Mouse (Mus musculus) thymus, adult 2 months (tissue): Measurements from ENCODE around the gene Mical2. TPM values are rescaled to one million over a fixed set of nuclear protein-coding genes. Genes with fewer than 3 reads are reported as not detected.

Experiments
- DNase-seq: peaks from one replicate; pipeline ENCODE4 v3.0.0; 2021
- H3K27ac ChIP-seq: fragments of 200-500 bp; 2 replicates; pipeline ENCODE4 v1.5.1; 2012; ENCODE audit warnings: low read length, control low read depth; ENCODE audit not compliant: control insufficient read depth, insufficient read depth
- H3K27me3 ChIP-seq: fragments of 200-500 bp; 2 replicates; pipeline ENCODE4 v1.6.1; 2012; ENCODE audit warnings: mild to moderate bottlenecking, low read length, moderate library complexity, mixed read lengths; ENCODE audit not compliant: control insufficient read depth, insufficient read depth
- H3K36me3 ChIP-seq: fragments of 200-500 bp; 2 replicates; pipeline ENCODE4 v1.6.1; 2012; ENCODE audit warnings: mild to moderate bottlenecking, low read length, moderate library complexity; ENCODE audit not compliant: control insufficient read depth, insufficient read depth
- H3K4me1 ChIP-seq: fragments of 200-500 bp; replicated peaks from 2 replicates; pipeline ENCODE4 v1.6.1; 2012; ENCODE audit warnings: low read length; ENCODE audit not compliant: control insufficient read depth, insufficient read depth
- H3K4me3 ChIP-seq: fragments of 200-500 bp; 2 replicates; pipeline ENCODE4 v1.5.1; 2012; ENCODE audit warnings: mild to moderate bottlenecking, low read length, control low read depth, moderate library complexity; ENCODE audit not compliant: control insufficient read depth, insufficient read depth
- CTCF ChIP-seq: fragments of 200-500 bp; IDR thresholded peaks from 2 replicates; pipeline ENCODE4 v1.5.1; 2012; ENCODE audit warnings: mild to moderate bottlenecking, control low read depth, low read length, moderate library complexity, borderline replicate concordance; ENCODE audit not compliant: control insufficient read depth, poor library complexity, insufficient read depth; ENCODE audit errors: extremely low read depth
- POLR2A ChIP-seq: fragments of 200-500 bp; IDR thresholded peaks from 2 replicates; pipeline ENCODE4 v1.6.1; 2012; ENCODE audit warnings: mild to moderate bottlenecking, low read length, control low read depth, moderate library complexity; ENCODE audit not compliant: control insufficient read depth, poor library complexity, insufficient read depth; ENCODE audit errors: extremely low read depth
- WGBS: fragments of 180-500 bp; shearing (Covaris S2); methylation state at CpG from one replicate; pipeline ENCODE4 v1.1.7; 2018; 5-methylcytosine and 5-hydroxymethylcytosine counted together
- polyA plus RNA-seq: library from polyadenylated mRNA; depleted of rRNA; stranded (reverse); fragments of >200 nt; gene quantifications from 2 replicates; pipeline ENCODE4 v1.2.3, GENCODE M21; 2012

Mical2 gene
- polyA plus RNA-seq, 1 experiment: 3.5 TPM

DNA sequence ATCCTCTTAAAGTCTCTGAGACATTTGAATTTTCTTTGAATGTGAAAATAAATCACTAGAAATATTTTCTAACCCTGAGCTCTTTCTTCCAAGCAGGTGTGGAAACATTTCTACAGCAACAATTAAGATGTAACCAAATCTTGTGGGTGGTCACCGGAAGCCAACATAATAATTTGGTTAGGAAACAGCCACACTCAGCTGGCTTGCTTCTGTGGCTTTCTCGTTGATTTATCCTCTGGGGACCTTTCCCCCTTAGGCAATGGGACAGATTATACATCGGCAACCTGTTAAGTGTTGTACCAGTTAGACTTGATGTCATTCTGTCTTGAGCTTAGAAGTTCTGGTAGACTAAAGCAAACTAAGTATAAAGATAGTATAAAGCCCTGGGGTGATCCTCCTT lies 22.2 kb downstream of the Mical2 start:
- peaks cover 21% of the 10 kb centered on the region for H3K4me1 ChIP-seq
- DNase-seq: no peak
- H3K4me3 ChIP-seq: no peak overlapping the region
- no peak overlapping the region for H3K27ac ChIP-seq
- TF ChIP-seq CTCF: no peak
- no peaks in the 10 kb centered on the region for H3K27me3 ChIP-seq
- WGBS: 36% methylated on average over 3 of the region's 3 CpGs
- H3K36me3 ChIP-seq: no peaks in the 10 kb centered on the region

DNA sequence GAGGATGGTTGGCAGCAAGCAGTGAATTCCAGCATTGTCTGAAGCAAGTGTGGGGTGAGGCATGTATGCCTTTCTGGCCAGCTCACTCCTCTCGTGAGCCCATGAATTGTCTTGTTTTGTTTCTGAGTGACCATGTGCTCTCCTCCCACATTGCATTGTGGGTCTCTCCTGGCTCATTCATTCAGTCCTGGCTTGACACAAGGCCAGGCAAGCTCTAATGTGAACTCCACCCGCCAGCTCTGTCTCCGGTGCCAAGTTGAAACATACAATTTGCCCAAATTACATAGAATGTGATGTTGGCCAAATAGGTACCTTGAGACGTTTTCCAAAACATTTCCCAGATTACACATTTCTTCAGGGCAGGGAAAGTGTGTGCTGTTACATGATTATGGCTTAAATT lies 23.8 kb downstream of the Mical2 start:
- TF ChIP-seq CTCF: no peak
- no peak for TF ChIP-seq POLR2A
- H3K27me3 ChIP-seq: no peaks in the 10 kb centered on the region
- H3K27ac ChIP-seq: no peak overlapping the region
- WGBS: 94% methylated on average over 4 of the region's 4 CpGs
- no peaks in the 10 kb centered on the region for H3K36me3 ChIP-seq
- no peak overlapping the region for H3K4me3 ChIP-seq
- peaks cover 14% of the 10 kb centered on the region for H3K4me1 ChIP-seq
- DNase-seq: no peak

DNA sequence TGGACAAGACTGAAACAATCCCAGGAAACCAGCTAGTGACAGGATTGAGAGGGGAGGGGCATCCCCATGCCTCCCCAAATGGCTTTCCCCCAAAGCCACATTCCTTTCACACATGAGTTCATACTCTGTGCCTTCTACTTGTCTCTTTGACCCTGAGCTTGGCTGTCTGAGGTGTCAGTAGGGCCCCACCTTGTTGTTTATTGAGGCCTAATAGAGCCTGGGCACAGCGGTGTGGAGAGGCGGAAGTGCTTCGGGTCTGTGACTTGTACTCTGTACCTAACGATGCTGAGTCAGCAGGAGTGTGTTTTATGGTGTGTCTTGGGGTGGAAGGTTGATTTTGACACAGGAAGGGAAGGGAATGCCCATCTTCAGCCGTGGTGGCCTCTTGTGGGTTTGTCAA lies 26.4 kb downstream of the Mical2 start:
- no peak for TF ChIP-seq CTCF
- TF ChIP-seq POLR2A: no peak
- Histone ChIP-seq H3K4me1 (peaks cover 5% of the 10 kb centered on the region; the same call in 1 of the 2 replicates), H3K27ac (no peak overlapping the region), H3K27me3 (no peaks in the 10 kb centered on the region), H3K36me3 (no peaks in the 10 kb centered on the region), H3K4me3 (no peak overlapping the region)
- no peak for DNase-seq
- WGBS: 54% methylated on average over 5 of the region's 5 CpGs

DNA sequence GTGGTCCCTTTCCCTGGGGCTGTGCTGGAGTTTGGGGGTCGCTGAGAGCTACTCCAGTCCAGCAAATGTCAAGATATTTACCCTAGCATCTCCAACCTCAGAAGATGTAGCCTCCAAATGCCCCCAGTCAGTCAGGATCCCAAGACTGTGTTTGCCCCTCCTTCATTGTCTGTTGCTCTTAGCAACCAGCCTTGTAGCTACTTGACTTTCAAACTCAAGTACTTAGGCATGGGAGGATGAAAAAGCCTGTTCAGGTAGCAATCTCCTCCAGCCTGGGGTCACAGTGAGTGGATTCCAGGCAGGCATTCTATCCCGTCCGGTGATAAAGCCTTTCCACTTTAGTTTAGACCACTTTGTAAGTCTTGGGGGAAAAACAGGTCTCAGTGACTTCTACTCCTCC lies 28.6 kb downstream of the Mical2 start:
- no peak for DNase-seq
- no peak for TF ChIP-seq POLR2A
- no peak for TF ChIP-seq CTCF
- peaks cover 10% of the 10 kb centered on the region for H3K4me1 ChIP-seq

DNA sequence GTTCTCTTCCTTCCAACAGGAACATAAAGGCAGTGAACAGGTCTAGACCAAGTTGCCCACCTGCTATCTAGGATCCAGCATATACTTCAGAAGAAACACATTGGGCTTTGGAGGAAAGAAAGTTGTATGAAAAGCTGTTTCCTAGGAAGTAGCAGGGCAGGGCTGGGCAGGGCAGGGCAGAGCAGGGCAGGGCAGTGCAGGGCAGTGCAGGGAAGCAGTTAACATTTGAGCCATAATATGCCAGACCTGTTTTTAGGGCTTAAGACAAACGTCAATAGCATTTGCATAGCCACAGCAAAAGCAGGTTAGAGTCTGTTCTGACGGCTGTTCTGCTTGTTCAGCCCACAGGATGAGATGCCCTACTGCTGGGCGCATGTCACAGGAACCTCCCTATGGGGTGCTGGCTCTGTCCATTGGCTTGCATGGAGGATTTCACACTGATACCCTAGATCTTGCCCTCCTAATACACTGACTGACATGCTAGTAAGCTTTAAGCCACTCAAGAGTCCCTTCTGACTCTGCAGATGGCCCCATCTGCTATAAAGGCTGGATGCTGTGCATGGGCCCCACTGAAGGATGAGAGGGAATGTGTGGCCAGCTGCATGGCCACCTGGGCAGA lies 29.7 kb downstream of the Mical2 start:
- Histone ChIP-seq H3K27me3 (no peaks in the 10 kb centered on the region), H3K4me1 (peaks cover 10% of the 10 kb centered on the region), H3K27ac (no peak overlapping the region), H3K4me3 (no peak overlapping the region), H3K36me3 (no peaks in the 10 kb centered on the region)
- 74% methylated on average over 3 of the region's 3 CpGs for WGBS
- TF ChIP-seq POLR2A: no peak
- no peak for DNase-seq

More for the DNA sequence above, 28.6 kb downstream of the Mical2 start:
- no peaks in the 10 kb centered on the region for H3K27me3 ChIP-seq
- H3K27ac ChIP-seq: no peak overlapping the region
- 87% methylated on average over 3 of the region's 3 CpGs for WGBS
- no peaks in the 10 kb centered on the region for H3K36me3 ChIP-seq
- H3K4me3 ChIP-seq: no peak overlapping the region

DNA sequence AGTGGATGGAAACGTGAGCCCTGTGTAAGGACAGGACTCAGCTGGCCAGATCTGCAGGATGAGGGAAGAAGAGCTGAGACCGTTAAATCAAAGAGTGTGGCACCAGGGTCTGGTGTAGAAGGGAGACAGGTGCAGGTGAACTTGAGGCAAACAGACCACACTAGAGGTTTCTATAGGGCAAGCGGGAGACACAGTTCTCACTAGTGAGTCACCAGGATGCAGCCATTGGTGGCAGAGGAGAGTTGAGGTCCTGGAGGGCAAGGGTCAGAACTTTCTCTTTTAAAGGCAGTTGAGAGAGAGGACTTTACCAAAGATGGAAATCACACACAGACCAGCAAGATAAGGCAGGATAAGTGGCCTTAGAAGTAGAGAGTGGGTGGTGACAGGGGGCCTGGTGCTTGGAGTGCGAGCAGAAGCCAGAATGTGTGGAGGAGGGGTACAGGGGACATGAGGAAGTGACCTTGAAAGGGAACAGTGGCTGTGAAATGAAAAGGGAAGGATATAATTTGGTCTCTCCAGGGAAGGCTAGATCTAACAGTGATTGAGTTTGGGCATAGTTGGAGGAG lies 32.8 kb downstream of the Mical2 start:
- WGBS: 32% methylated on average over 4 of the region's 4 CpGs
- no peak for DNase-seq
- H3K4me1 ChIP-seq: peaks cover 8% of the 10 kb centered on the region
- no peak overlapping the region for H3K4me3 ChIP-seq
- no peaks in the 10 kb centered on the region for H3K36me3 ChIP-seq
- TF ChIP-seq CTCF (no peak), POLR2A (no peak)
- no peaks in the 10 kb centered on the region for H3K27me3 ChIP-seq
- no peak overlapping the region for H3K27ac ChIP-seq

DNA sequence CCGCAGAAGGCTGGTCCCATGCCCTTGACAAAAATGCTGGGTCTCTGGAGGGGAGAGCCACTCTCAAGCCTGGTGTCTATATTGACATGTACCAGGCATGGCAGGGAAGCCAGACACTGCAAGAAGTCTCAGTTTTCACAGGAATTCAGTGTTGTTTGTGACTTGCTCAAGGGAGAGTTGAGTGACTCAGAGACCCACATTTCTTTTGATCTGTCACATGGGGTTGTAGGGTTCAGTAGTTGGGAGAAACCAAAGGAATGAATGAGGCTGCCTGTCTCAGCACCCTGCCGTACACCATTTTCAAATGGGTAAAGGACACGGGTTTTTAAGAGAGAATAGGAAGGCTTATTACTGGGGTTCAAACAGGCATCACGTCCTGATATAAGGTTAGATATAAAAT lies 33.6 kb downstream of the Mical2 start:
- no peaks in the 10 kb centered on the region for H3K36me3 ChIP-seq
- no peak for TF ChIP-seq POLR2A
- TF ChIP-seq CTCF: no peak
- no peak overlapping the region for H3K4me3 ChIP-seq
- no peaks in the 10 kb centered on the region for H3K27me3 ChIP-seq
- WGBS: 93% methylated on average over 4 of the region's 4 CpGs
- H3K27ac ChIP-seq: no peak overlapping the region
- peaks cover 11% of the 10 kb centered on the region for H3K4me1 ChIP-seq
- DNase-seq: no peak
